Mouse (Mus musculus): Measurements from ENCODE around the gene Clcn7. TPM values are rescaled to one million over a fixed set of nuclear protein-coding genes. Genes with fewer than 3 reads are reported as not detected.

Clcn7 gene
- 35.8 and 36.2 TPM in 2 replicates for polyA plus RNA-seq (2011; ENCODE audit: insufficient read length, low read depth, missing spikeins)

DNA sequence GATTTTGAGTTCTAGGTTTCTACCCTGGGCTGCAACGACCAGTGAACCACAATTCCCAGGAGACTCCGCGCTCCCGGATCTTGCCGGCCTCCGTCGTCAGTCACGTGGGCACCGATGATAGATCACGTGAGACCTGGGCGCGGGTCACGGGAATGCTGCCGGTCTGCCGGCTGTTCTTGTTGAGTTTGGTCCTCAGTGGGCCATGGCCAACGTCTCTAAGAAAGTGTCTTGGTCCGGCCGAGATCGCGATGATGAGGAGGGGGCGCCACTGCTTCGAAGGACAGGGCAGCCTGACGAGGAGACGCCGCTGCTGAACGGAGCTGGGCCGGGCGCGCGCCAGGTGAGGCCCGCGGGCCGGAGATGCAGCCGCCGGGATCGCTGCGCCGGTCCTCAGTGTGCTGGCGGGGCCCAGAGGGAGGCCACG lies at the start of gene Clcn7:
TSS of gene Clcn7 (plus strand) at position 117 of the 424 bp plus-strand sequence.
- TF ChIP-seq CTCF (IDR thresholded peaks at IDR 0.05; ENCODE audit: borderline replicate concordance, insufficient read depth, low read length) (no peak), POLR2A (IDR thresholded peaks at IDR 0.05; ENCODE audit: low read depth, low read length) (peak; percentile 86)
- Histone ChIP-seq H3K4me3 (ENCODE audit: insufficient read depth, low read length) (peak within 1 kb of the TSS; percentile 98), H3K27ac (ENCODE audit: insufficient read depth, low read length) (no peak within 1 kb of the TSS), H3K4me1 (ENCODE audit: control insufficient read depth, insufficient read depth, low read length) (peaks cover 7% of the 10 kb centered on the region)

DNA sequence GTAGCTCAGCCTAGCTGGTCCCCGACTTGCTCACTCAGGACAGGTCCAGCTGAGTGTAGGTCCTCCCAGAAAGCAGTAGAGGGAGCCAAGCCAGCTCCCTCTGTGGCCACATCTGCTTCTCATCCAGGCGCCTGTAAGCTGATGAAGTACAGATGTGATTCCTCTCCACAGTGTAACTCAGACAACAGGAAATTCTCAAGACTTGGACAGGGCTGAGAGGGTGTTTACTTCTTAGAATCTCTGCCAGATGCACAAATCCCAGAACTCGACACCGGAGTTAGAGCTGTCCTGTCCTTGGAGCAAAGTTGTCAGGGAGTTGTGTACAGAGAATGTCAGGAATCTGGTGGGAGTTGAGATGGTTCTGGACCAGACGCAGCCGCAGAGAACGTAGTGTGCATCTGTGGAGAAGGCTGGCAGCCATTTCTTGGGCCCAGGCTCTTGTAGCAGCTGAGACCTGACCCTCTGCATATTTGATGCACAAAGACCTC lies 49.7 kb upstream of the Clcn7 start, which contains the start of gene Tmem204:
TSS of gene Tmem204 (minus strand) at position 148 of the 488 bp plus-strand sequence.
- peaks cover 36% of the 10 kb centered on the region for H3K4me1 ChIP-seq (ENCODE audit: control insufficient read depth, insufficient read depth, low read length)
- H3K27ac ChIP-seq (ENCODE audit: insufficient read depth, low read length): peak within 1 kb of the TSS; percentile 95
- TF ChIP-seq POLR2A (IDR thresholded peaks at IDR 0.05; ENCODE audit: low read depth, low read length) (peak; percentile 44), CTCF (IDR thresholded peaks at IDR 0.05; ENCODE audit: borderline replicate concordance, insufficient read depth, low read length) (peak; percentile 41; the same call in 1 of the 2 replicates)
- H3K4me3 ChIP-seq (ENCODE audit: insufficient read depth, low read length): no peak within 1 kb of the TSS

DNA sequence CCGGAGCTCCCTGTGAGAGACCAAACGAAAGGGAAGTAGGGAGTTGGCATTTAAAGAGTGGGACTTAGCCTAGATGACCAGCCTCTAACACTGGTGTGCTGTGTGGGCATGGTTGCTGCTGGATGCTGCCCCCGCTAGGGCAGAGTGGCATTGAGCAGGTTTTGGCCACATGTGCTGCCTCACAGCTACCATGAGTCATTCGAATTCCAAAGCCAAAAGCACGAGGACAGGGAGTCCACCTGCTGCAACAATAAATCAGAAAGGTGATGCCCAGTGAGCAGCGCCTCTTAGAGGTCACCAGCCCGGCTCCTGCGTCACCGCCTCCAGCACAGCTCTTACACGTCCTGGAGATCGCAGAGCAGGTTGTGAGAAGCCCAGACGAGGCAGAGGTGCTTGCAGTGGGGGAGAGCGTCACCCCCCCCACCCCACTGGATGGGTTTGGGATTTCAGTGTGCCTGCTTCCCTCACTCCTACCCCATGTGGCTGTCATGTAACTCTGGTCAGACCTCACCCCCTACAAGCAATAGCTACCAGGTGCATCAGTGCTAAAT lies 48.3 kb upstream of the Clcn7 start:
- TF ChIP-seq POLR2A (IDR thresholded peaks at IDR 0.05; ENCODE audit: low read depth, low read length): no peak
- Histone ChIP-seq H3K4me1 (ENCODE audit: control insufficient read depth, insufficient read depth, low read length) (peaks cover 36% of the 10 kb centered on the region), H3K4me3 (ENCODE audit: insufficient read depth, low read length) (no peak overlapping the region), H3K27ac (ENCODE audit: insufficient read depth, low read length) (peak overlapping the region; percentile 95; the same call in 1 of the 2 replicates)

DNA sequence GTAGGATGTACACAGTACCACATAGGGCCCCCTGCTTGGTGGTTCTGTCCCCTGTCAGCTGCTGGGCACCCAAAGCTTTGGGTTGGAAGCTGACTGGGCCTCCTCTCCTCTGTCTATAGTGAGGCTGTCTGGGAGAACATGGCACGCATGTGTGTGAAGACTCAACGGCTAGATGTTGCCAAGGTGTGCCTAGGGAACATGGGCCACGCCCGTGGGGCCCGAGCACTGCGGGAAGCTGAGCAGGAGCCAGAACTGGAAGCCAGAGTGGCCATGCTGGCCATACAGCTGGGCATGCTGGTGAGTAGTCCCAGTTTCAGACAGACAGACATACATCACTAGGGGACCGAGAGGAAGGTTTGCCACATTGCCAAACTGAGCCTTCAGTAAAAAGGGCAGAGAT lies 46.5 kb upstream of the Clcn7 start:
- H3K27ac ChIP-seq (ENCODE audit: insufficient read depth, low read length): no peak overlapping the region
- no peak for TF ChIP-seq CTCF (IDR thresholded peaks at IDR 0.05; ENCODE audit: borderline replicate concordance, insufficient read depth, low read length)
- TF ChIP-seq POLR2A (IDR thresholded peaks at IDR 0.05; ENCODE audit: low read depth, low read length): no peak
- H3K4me3 ChIP-seq (ENCODE audit: insufficient read depth, low read length): no peak overlapping the region
- H3K4me1 ChIP-seq (ENCODE audit: control insufficient read depth, insufficient read depth, low read length): peaks cover 26% of the 10 kb centered on the region

DNA sequence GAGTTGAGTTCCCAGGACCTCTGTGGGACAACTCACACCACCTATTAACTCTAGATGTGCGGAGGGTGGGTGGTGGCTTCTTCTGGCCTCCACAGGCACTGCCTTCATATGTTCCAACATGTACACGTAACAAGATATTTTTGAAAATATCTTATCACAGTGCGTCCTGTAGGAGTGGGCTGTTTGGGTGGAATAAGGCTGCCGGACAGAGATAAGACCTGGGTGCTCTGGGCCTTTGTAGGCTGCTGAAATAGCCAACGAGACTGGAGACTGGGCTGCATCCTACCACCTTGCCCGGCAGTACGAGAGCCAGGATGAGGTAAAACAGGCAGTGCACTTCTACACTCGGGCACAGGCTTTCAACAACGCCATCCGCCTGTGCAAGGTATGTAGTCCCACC lies 44.0 kb upstream of the Clcn7 start:
- no peak overlapping the region for H3K4me3 ChIP-seq (ENCODE audit: insufficient read depth, low read length)
- TF ChIP-seq CTCF (IDR thresholded peaks at IDR 0.05; ENCODE audit: borderline replicate concordance, insufficient read depth, low read length) (no peak), POLR2A (IDR thresholded peaks at IDR 0.05; ENCODE audit: low read depth, low read length) (no peak)
- no peak overlapping the region for H3K27ac ChIP-seq (ENCODE audit: insufficient read depth, low read length)
- H3K4me1 ChIP-seq (ENCODE audit: control insufficient read depth, insufficient read depth, low read length): peaks cover 10% of the 10 kb centered on the region; the same call in 1 of the 2 replicates

DNA sequence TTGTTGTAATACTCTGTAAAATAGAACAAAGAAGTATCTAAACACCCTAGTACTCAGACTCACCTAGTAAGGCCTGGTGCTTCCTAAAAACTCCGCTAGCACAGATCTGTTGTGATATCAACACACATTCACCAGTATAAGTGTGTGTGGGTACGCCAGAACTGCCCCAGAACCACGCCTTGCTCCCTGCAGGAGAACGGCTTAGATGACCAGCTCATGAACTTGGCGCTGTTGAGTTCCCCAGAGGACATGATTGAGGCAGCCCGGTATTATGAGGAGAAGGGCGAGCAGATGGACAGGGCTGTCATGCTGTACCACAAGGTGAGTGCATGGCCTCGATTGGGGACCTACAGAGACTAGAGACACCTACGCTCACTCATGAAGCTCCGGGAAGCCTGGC lies 42.7 kb upstream of the Clcn7 start:
- Histone ChIP-seq H3K27ac (ENCODE audit: insufficient read depth, low read length) (no peak overlapping the region), H3K4me3 (ENCODE audit: insufficient read depth, low read length) (no peak overlapping the region), H3K4me1 (ENCODE audit: control insufficient read depth, insufficient read depth, low read length) (no peaks in the 10 kb centered on the region)
- TF ChIP-seq POLR2A (IDR thresholded peaks at IDR 0.05; ENCODE audit: low read depth, low read length) (no peak), CTCF (IDR thresholded peaks at IDR 0.05; ENCODE audit: borderline replicate concordance, insufficient read depth, low read length) (no peak)

DNA sequence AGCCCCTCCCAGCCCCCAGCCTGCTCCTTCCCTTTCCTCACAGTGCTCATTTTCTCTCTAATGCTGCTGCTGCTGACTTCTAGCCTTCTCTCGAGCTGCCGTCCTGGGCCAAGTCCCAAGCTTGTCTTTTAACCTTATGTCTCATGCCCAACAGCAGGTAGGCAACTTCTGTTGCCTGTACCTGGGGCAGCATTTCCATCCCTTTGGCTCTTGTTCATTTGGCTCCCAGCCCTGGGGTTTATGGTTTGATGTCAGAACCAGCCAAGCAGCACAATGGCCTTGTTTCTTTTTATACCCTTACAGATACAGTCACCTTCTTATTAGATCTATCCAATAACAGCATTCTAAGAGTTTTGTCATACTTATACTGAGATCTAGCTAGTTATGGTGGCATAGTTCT lies 37.0 kb upstream of the Clcn7 start:
- Histone ChIP-seq H3K4me3 (ENCODE audit: insufficient read depth, low read length) (no peak overlapping the region), H3K27ac (ENCODE audit: insufficient read depth, low read length) (no peak overlapping the region), H3K4me1 (ENCODE audit: control insufficient read depth, insufficient read depth, low read length) (no peaks in the 10 kb centered on the region)
- TF ChIP-seq CTCF (IDR thresholded peaks at IDR 0.05; ENCODE audit: borderline replicate concordance, insufficient read depth, low read length): no peak

DNA sequence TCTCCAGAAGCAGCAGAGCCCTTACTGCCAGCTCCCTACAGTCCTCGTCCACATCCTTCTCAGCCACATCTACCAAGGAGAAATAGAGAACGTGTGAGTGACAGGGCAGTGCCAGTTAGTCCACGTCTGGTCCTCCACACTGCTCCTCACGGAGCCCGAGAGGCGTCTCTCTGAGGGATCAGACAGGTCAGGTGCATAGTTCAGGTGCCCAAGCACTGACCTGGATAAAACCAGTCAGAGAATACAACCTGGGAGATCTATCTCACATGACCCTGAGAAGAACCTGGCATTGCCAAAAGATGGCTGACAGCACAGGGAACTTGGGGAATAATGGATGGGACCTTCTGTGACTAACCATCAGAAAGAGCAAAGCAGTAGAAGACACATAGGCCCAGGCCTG lies 33.1 kb upstream of the Clcn7 start:
- Histone ChIP-seq H3K4me3 (ENCODE audit: insufficient read depth, low read length) (no peak overlapping the region), H3K4me1 (ENCODE audit: control insufficient read depth, insufficient read depth, low read length) (no peaks in the 10 kb centered on the region), H3K27ac (ENCODE audit: insufficient read depth, low read length) (no peak overlapping the region)
- TF ChIP-seq POLR2A (IDR thresholded peaks at IDR 0.05; ENCODE audit: low read depth, low read length) (no peak), CTCF (IDR thresholded peaks at IDR 0.05; ENCODE audit: borderline replicate concordance, insufficient read depth, low read length) (no peak)

DNA sequence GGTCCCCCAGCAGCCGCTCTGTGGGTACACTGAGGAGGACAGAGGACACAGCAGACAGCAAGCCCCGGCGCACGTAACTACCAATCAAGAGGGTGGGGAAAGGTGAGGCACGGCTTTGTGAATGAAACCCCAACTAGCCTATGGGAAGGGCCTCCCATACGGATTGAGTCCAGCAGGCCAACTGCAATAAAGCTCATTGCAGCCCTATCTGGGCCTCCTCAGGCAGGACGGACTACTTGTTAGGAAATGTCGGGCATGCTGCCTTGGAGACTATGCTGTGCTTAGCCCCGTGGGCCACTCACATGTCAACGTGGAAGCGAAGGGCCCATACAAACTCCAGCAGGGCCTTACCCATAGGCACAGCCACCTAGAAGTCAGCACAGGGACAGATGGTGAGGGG lies 31.9 kb upstream of the Clcn7 start:
- no peak overlapping the region for H3K4me3 ChIP-seq (ENCODE audit: insufficient read depth, low read length)
- no peak for TF ChIP-seq POLR2A (IDR thresholded peaks at IDR 0.05; ENCODE audit: low read depth, low read length)
- no peak for TF ChIP-seq CTCF (IDR thresholded peaks at IDR 0.05; ENCODE audit: borderline replicate concordance, insufficient read depth, low read length)

DNA sequence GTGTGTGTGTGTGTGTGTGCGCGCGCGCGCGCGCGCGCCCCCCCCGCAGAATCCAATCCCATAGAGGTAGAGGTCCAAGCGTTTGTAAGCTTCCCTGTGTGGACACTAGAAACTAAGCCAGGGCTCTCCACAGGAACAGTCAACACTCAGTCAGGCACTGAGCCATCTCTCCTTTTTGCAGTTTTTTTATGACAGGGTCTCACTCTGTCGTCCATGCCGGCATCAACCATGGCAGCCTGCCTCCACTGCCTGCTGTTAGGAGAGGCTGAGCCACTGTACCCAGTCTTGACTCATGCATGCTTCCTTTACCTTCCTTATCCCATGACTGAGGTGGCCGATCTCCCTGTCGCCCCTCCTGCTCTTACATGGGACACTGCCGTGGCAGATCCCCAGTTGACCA lies 25.4 kb upstream of the Clcn7 start:
- H3K4me3 ChIP-seq (ENCODE audit: insufficient read depth, low read length): no peak overlapping the region
- TF ChIP-seq POLR2A (IDR thresholded peaks at IDR 0.05; ENCODE audit: low read depth, low read length) (no peak), CTCF (IDR thresholded peaks at IDR 0.05; ENCODE audit: borderline replicate concordance, insufficient read depth, low read length) (no peak)
- no peaks in the 10 kb centered on the region for H3K4me1 ChIP-seq (ENCODE audit: control insufficient read depth, insufficient read depth, low read length)
- no peak overlapping the region for H3K27ac ChIP-seq (ENCODE audit: insufficient read depth, low read length)

More for the DNA sequence above, 31.9 kb upstream of the Clcn7 start:
- Histone ChIP-seq H3K4me1 (ENCODE audit: control insufficient read depth, insufficient read depth, low read length) (no peaks in the 10 kb centered on the region), H3K27ac (ENCODE audit: insufficient read depth, low read length) (no peak overlapping the region)

Measured in embryonic fibroblast, embryonic 13.5 days (primary cell).